Mouse (Mus musculus): ENCODE data around the gene Ces3b. TPM values are rescaled to one million over a fixed set of nuclear protein-coding genes. Genes with fewer than 3 reads are reported as not detected.
"Not testable (repeated sequence)": the region's sequence is repeated elsewhere in the genome, so short reads cannot be mapped to it uniquely, and the experiment has no call there.

Ces3b gene
- polyA plus RNA-seq (2015; fragmentation: Nextera tagmentation; extraction: Ambion mirVana), result not detected in 2 replicates

DNA sequence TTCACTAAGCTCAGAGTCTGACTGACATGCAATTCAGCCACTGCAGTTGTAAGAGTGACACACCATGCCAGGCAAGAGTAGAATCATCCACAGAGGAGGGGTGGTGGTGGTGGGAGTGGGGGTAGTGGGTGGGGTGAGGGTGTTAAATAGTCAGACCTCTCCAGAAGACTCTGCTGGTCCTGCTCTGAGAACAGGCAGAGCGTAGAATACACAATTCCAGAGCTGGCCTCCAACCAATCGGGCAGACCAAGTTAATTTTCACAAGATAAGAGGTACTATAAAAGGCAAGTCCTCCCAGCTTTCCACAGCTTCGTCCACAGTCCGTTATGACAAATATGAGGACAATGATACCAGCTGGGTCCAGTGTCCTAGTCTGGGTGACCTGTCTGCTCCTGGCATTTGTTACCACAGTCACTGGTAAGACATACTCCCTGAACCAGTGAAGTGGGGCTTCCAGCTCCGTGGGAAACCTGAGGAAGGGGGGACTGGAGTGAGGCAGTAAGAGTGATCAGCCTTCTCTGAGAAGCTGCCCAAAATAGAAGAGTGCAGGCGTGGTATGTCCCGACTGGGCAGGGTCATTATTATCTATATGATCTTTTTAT lies at the start of gene Ces3b:
Ces3b (plus strand) TSS at position 305 of the 602 bp plus-strand sequence.
- H3K27me3 ChIP-seq, result no peaks in the 10 kb centered on the region

DNA sequence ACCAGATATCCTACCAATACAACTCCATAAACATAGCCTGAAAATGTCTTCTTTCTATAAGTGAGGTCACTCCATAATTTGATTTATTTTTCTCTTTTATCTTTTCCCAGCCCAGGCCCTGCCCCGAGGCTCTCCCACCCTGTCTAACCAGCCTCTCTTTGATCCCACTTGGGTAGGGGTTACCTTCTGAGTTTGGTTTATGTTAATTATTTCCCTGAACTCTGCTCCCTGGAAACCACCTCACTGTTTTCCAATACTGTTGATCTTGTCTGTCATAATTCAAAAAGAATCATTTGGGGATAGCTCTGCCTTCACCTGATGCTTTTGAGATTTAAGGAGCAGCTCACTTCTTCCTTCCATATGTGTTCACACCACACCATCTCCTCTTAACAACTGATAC lies 40.0 kb upstream of the Ces3b start:
- WGBS, result 36% methylated on average over 1 of the region's 1 CpGs
- H3K4me3 ChIP-seq, result no peak overlapping the region

More for the DNA sequence above, at the start of gene Ces3b:
- H3K9ac ChIP-seq, result no peak within 1 kb of the TSS
- H3K4me3 ChIP-seq, result no peak within 1 kb of the TSS
- H3K4me1 ChIP-seq, result no peaks in the 10 kb centered on the region
- H3K9me3 ChIP-seq, result no peaks in the 10 kb centered on the region
- no peak within 1 kb of the TSS for H3K27ac ChIP-seq
- no peak for ATAC-seq (ENCODE audit: insufficient number of reproducible peaks, low FRiP score, low TSS enrichment, low read depth)
- WGBS, result 73% methylated on average over 7 of the region's 7 CpGs
- H3K36me3 ChIP-seq, result no peaks in the 10 kb centered on the region
- H3K4me2 ChIP-seq, result no peak within 1 kb of the TSS

DNA sequence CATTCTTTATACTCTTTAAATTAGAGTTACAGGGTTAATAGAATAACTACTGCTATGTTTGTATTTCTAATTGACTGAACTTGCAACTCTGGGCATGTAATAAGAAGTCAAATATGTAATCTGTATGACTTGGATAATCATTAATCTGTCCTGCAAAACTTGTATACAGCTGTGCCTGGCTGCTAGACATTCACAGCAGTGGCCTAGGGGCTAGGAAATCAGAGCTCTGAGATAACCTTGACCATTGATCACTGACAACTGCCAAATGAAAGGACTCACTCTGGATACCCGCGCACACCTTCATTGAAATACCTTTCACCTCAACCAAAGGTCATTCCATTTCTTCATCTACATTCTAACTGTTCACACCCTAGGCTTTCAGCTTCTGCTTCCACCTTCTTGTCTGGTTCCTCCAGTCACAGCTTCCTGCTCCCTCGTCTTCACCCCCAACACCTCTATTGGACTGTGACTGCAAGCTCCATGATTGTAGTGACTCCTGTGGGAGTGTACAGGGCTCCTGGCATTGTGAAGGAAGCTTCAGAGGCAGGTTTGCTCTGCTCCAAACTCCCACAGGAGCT lies 37.6 kb upstream of the Ces3b start:
- Histone ChIP-seq H3K27ac (no peak overlapping the region), H3K9ac (no peak overlapping the region), H3K4me1 (no peaks in the 10 kb centered on the region), H3K4me2 (no peak overlapping the region), H3K27me3 (no peaks in the 10 kb centered on the region), H3K4me3 (no peak overlapping the region), H3K36me3 (no peaks in the 10 kb centered on the region), H3K9me3 (no peaks in the 10 kb centered on the region)
- no peak for ATAC-seq (ENCODE audit: insufficient number of reproducible peaks, low FRiP score, low TSS enrichment, low read depth)
- 78% methylated on average over 3 of the region's 3 CpGs for WGBS

More for the DNA sequence above, 40.0 kb upstream of the Ces3b start:
- Histone ChIP-seq H3K4me2 (no peak overlapping the region), H3K9me3 (no peaks in the 10 kb centered on the region), H3K4me1 (no peaks in the 10 kb centered on the region), H3K36me3 (no peaks in the 10 kb centered on the region), H3K27ac (no peak overlapping the region), H3K27me3 (no peaks in the 10 kb centered on the region), H3K9ac (no peak overlapping the region)
- ATAC-seq (ENCODE audit: insufficient number of reproducible peaks, low FRiP score, low TSS enrichment, low read depth), result no peak

DNA sequence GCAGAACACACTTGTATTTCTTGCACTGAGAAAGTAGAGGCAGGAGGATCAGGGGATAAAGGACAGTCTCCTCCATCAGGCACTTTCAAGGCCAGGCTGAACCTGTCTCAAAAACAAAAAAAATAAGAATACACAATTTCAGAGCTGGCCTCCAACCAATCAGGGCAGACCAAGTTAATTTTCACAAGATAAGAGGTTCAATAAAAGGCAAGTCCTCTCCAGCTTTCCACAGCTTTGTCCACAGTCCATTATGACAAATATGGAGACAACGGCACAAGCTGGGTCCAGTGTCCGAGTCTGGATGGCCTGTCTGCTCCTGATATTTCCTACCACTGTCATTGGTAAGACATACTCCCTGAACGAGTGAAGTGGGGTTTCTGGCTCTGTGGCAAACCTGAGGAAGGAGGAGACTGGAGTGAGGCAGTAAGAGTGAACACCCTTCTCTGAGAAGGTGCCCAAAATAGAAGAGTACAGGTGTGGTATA lies 35.1 kb upstream of the Ces3b start, which contains the start of gene Ces3a:
Ces3a (plus strand) TSS at position 231 of the 484 bp plus-strand sequence.
- ATAC-seq (ENCODE audit: insufficient number of reproducible peaks, low FRiP score, low TSS enrichment, low read depth), result no peak
- no peak within 1 kb of the TSS for H3K4me2 ChIP-seq
- WGBS, result 74% methylated on average over 3 of the region's 3 CpGs
- no peaks in the 10 kb centered on the region for H3K4me1 ChIP-seq
- H3K27me3 ChIP-seq, result no peaks in the 10 kb centered on the region
- H3K9me3 ChIP-seq, result no peaks in the 10 kb centered on the region
- H3K27ac ChIP-seq, result no peak within 1 kb of the TSS
- H3K36me3 ChIP-seq, result no peaks in the 10 kb centered on the region
- no peak within 1 kb of the TSS for H3K9ac ChIP-seq
- H3K4me3 ChIP-seq, result no peak within 1 kb of the TSS

DNA sequence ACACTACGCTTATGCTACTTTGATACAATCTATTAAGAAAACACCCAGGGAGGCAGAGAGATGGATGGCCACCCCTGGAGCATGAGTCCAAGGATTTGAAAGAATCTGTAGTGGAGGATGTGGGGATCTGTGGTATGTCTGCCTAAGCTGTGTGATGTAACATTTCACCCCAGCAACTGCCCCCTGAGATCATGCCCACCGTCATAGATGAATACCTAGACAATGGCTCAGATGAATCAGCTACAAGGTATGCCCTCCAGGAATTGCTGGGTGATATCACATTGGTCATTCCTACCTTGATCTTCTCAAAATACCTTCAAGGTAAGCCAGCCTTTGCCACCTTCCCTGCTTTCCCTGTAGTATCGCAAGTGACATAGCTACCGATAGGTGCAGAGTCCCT lies 27.3 kb upstream of the Ces3b start:
- H3K4me1 ChIP-seq, result no peaks in the 10 kb centered on the region
- no peak overlapping the region for H3K4me2 ChIP-seq
- H3K9me3 ChIP-seq, result no peaks in the 10 kb centered on the region
- 87% methylated on average over 4 of the region's 4 CpGs for WGBS
- no peak overlapping the region for H3K9ac ChIP-seq
- no peaks in the 10 kb centered on the region for H3K36me3 ChIP-seq
- H3K27me3 ChIP-seq, result no peaks in the 10 kb centered on the region
- no peak overlapping the region for H3K4me3 ChIP-seq
- H3K27ac ChIP-seq, result no peak overlapping the region
- no peak for ATAC-seq (ENCODE audit: insufficient number of reproducible peaks, low FRiP score, low TSS enrichment, low read depth)

DNA sequence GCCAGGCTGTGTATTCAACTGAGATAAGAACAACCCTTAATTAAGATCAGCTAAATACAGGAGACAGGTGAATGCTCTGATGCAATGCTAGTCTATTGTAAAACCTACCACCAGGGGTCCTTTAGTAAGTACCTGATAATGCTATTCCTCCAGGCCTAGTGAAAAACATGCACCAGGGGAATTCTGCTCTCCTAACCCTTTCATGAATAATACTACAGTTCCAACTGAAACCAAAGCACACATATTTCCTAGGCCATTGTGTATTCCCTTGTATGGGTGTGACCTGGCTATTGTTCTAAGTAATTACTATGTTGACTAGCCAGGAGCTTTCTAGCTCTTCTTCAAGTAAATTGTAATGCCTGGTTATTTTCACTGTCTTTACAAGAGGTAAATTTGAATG lies 23.5 kb upstream of the Ces3b start:
- Histone ChIP-seq H3K4me2 (no peak overlapping the region), H3K4me3 (no peak overlapping the region), H3K4me1 (no peaks in the 10 kb centered on the region), H3K9ac (no peak overlapping the region), H3K9me3 (no peaks in the 10 kb centered on the region), H3K27me3 (no peaks in the 10 kb centered on the region), H3K36me3 (no peaks in the 10 kb centered on the region), H3K27ac (no peak overlapping the region)
- no peak for ATAC-seq (ENCODE audit: insufficient number of reproducible peaks, low FRiP score, low TSS enrichment, low read depth)

DNA sequence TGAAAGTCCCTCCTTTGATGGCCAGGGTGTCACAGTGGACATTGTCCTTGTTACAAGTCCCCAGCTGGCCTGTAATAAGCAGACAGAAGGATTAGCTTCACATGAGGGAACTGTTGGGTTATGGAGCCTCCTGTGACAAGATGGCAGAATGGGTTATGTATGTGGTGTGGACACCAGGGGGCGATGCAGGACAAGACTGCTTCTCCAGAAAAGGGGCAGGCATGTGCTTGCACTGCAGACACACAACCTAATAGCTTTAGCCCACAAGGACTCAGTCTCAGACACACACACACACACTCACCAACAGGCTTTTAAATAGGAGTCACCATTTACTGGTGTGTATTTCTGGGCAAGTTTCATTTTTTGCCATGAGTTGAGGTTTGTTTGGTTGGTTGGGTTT lies 16.8 kb upstream of the Ces3b start:
- Histone ChIP-seq H3K9me3 (no peaks in the 10 kb centered on the region), H3K27ac (no peak overlapping the region), H3K4me2 (no peak overlapping the region), H3K4me1 (no peaks in the 10 kb centered on the region), H3K4me3 (no peak overlapping the region), H3K36me3 (no peaks in the 10 kb centered on the region), H3K9ac (no peak overlapping the region), H3K27me3 (no peaks in the 10 kb centered on the region)
- no peak for ATAC-seq (ENCODE audit: insufficient number of reproducible peaks, low FRiP score, low TSS enrichment, low read depth)
- WGBS, result 5% methylated on average over 1 of the region's 1 CpGs

DNA sequence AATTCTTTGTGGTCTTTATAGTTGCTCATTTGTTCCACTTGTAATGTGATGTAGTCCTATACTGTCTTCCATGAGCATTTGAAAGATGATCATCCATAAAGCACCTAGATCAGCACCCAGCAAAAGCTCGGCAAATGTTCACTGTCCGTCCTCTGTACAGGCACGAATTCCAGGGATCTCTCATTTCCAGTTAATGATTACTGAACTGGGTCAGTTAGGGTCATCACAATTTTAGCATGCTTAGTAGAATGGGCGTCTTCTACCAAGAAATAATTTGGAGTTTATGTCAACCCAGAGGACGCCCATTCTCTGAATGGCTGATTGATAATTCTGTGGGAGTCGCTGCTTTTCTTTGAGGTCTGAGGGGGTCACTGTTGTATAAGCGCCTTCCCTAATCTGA lies 15.6 kb upstream of the Ces3b start:
- H3K4me1 ChIP-seq; H3K9me3 ChIP-seq; H3K4me2 ChIP-seq; ATAC-seq (ENCODE audit: insufficient number of reproducible peaks, low FRiP score, low TSS enrichment, low read depth); H3K9ac ChIP-seq; H3K4me3 ChIP-seq; H3K36me3 ChIP-seq; H3K27me3 ChIP-seq; H3K27ac ChIP-seq: not testable (repeated sequence)
- 78% methylated on average over 7 of the region's 7 CpGs for WGBS

DNA sequence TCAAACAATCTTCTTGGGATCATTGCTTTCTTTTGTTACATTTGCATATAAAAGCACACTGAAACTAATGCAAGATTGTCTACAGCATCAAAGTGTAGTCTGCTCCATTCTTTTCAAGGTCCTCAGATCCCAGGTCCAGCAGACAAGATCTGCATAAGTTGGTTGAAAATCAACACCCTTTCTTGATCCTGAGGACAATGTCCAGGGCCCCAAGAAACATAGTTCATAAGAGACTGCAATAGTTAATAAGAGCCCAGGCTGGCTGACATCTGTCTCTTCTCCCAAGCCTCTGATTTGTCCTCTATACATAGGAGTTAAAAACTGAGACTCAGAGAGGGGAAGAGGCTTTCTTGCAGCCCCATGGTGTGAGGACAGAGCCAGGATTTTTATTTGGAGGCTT lies 14.6 kb upstream of the Ces3b start:
- Histone ChIP-seq H3K27ac (no peak overlapping the region), H3K36me3 (no peaks in the 10 kb centered on the region), H3K27me3 (no peaks in the 10 kb centered on the region), H3K4me3 (no peak overlapping the region), H3K4me1 (no peaks in the 10 kb centered on the region), H3K9ac (no peak overlapping the region), H3K4me2 (no peak overlapping the region), H3K9me3 (no peaks in the 10 kb centered on the region)
- no peak for ATAC-seq (ENCODE audit: insufficient number of reproducible peaks, low FRiP score, low TSS enrichment, low read depth)

DNA sequence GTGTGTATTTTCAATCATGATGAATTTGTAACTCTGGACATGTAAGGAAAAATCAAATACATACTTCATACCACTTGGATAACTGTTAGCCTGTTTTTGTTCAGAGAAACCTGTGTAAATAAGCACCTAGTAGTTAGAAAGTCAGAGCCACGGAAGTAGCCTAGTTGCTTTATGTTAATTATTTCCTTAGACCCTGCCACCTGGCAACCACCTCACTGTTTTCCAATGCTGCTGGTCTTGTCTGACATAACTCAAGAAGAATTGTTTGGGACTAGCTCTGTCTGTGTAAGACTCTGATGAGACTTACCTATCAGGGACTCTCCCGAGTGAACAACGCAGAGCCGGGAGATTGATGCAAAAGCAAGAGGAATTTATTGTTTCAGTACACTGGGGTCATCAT lies 7.0 kb upstream of the Ces3b start:
- 89% methylated on average over 4 of the region's 4 CpGs for WGBS
- no peaks in the 10 kb centered on the region for H3K9me3 ChIP-seq
- no peak overlapping the region for H3K9ac ChIP-seq
- no peaks in the 10 kb centered on the region for H3K36me3 ChIP-seq
- no peaks in the 10 kb centered on the region for H3K4me1 ChIP-seq
- no peak overlapping the region for H3K4me2 ChIP-seq
- H3K4me3 ChIP-seq, result no peak overlapping the region
- H3K27me3 ChIP-seq, result no peaks in the 10 kb centered on the region
- no peak overlapping the region for H3K27ac ChIP-seq
- no peak for ATAC-seq (ENCODE audit: insufficient number of reproducible peaks, low FRiP score, low TSS enrichment, low read depth)

DNA sequence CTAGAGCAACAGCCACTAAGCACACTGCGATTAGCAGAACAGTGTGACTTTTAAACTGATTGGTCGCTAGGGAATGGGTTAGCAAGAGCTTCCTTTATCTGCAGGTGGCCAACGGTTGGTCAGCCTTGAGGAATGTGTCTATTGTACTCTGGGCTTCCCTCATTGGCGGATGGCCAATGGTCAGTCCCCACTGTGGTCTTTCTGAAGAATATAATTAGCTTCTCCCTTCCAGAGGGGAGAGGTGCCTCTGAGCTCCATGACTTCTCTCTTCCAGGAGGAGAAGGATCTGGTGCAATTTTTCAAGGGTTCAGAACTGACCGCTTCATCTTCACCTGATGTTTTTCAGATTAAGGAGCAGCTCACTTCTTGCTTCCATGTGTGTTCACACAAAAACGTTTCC lies 6.5 kb upstream of the Ces3b start:
- H3K27me3 ChIP-seq, result no peaks in the 10 kb centered on the region
- no peaks in the 10 kb centered on the region for H3K4me1 ChIP-seq
- no peak overlapping the region for H3K4me2 ChIP-seq
- no peak overlapping the region for H3K9ac ChIP-seq
- H3K4me3 ChIP-seq, result no peak overlapping the region
- H3K36me3 ChIP-seq, result no peaks in the 10 kb centered on the region
- no peaks in the 10 kb centered on the region for H3K9me3 ChIP-seq
- H3K27ac ChIP-seq, result no peak overlapping the region
- WGBS, result 77% methylated on average over 6 of the region's 6 CpGs
- no peak for ATAC-seq (ENCODE audit: insufficient number of reproducible peaks, low FRiP score, low TSS enrichment, low read depth)

DNA sequence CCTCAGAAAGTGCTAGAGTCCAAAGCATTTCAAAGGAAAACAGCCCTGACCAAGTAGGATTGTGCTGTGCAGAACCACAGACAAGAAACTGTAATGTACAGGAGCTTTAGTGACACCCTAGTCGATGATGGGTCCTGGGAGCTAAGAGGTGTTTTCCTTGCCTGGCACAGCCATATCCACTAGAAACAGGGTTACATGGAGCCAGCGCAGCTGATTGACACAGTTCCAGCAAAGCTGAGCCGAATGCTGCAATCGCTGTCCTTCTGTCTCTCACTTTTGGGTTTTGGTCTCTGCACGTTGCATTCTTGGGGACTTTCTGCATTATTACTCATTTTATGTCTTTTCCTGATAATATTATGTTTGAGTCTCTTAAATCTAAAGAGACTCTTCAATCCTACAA lies 5.0 kb upstream of the Ces3b start:
- no peak for ATAC-seq (ENCODE audit: insufficient number of reproducible peaks, low FRiP score, low TSS enrichment, low read depth)
- Histone ChIP-seq H3K4me3 (no peak overlapping the region), H3K9ac (no peak overlapping the region), H3K9me3 (no peaks in the 10 kb centered on the region), H3K4me2 (no peak overlapping the region), H3K4me1 (no peaks in the 10 kb centered on the region), H3K27me3 (no peaks in the 10 kb centered on the region), H3K36me3 (no peaks in the 10 kb centered on the region), H3K27ac (no peak overlapping the region)
- WGBS, result 86% methylated on average over 5 of the region's 5 CpGs
